Mouse (Mus musculus) CH12.LX (cell line): ENCODE measurements around the gene Adamts1. TPM values are rescaled to one million over a fixed set of nuclear protein-coding genes. Genes with fewer than 3 reads are reported as not detected.
A peak's percentile ranks its signal among the peaks of the same experiment; 100 is the strongest.

ENCODE experiments used
- DNase-seq: peaks from one replicate; pipeline ENCODE4 v3.0.0-alpha.2; 2013; ENCODE audit errors: extremely low read depth
- H3K27ac ChIP-seq: 2 replicates; pipeline ENCODE4 v1.5.1; 2012; ENCODE audit warnings: low read depth, mild to moderate bottlenecking, control low read depth, moderate library complexity; ENCODE audit not compliant: insufficient read depth
- H3K27me3 ChIP-seq: replicated peaks from 2 replicates; pipeline ENCODE3; 2012; ENCODE audit warnings: inconsistent platforms
- H3K36me3 ChIP-seq, 2 experiments: replicated peaks in 1 of 2; 2 replicates each; pipeline versions ENCODE3 to v1.6.1; 2012; ENCODE audit warnings: inconsistent platforms in 1 of 2, low read length in 1 of 2, mild to moderate bottlenecking in 1 of 2, mixed read lengths in 1 of 2, moderate library complexity in 1 of 2; ENCODE audit not compliant: control insufficient read depth in 1 of 2, insufficient read depth in 1 of 2
- H3K4me1 ChIP-seq, 2 experiments: 2 replicates each; pipeline ENCODE4 v1.6.1; 2012; ENCODE audit warnings: inconsistent platforms in 1 of 2, moderate library complexity in 1 of 2; ENCODE audit not compliant: insufficient read depth in 2 of 2, control insufficient read depth in 1 of 2
- H3K4me2 ChIP-seq: 2 replicates; pipeline ENCODE4 v1.6.1; 2012; ENCODE audit warnings: low read depth, mild to moderate bottlenecking, control low read depth; ENCODE audit not compliant: poor library complexity, insufficient read depth, severe bottlenecking
- H3K4me3 ChIP-seq, 3 experiments: fragments of 150-350 bp in 1 of 3; sonication (generic) in 1 of 3; replicated peaks in 1 of 3; 2 replicates each; pipeline versions ENCODE3 to v1.5.1; 2011 to 2012; ENCODE audit warnings: low read depth in 2 of 3, low read length in 2 of 3, mild to moderate bottlenecking in 2 of 3, moderate library complexity in 2 of 3, control low read depth in 1 of 3, improper control_type of control experiment in 1 of 3, inconsistent platforms in 1 of 3, mixed read lengths in 1 of 3; ENCODE audit not compliant: poor library complexity in 1 of 3
- H3K79me2 ChIP-seq: replicated peaks from 2 replicates; pipeline ENCODE4 v1.6.1; 2012; ENCODE audit warnings: mild to moderate bottlenecking, moderate library complexity; ENCODE audit not compliant: control insufficient read depth, poor library complexity, insufficient read depth, severe bottlenecking; ENCODE audit errors: extremely low read depth
- H3K9ac ChIP-seq: 2 replicates; pipeline ENCODE4 v1.6.1; 2012; ENCODE audit warnings: low read depth, mild to moderate bottlenecking, control low read depth, moderate library complexity; ENCODE audit not compliant: insufficient read depth
- H3K9me3 ChIP-seq: replicated peaks from 2 replicates; pipeline ENCODE3; 2012; ENCODE audit warnings: low read length, inconsistent platforms, mixed read lengths
- BHLHE40 ChIP-seq: IDR thresholded peaks from 2 replicates; pipeline ENCODE4 v1.6.1; 2011; ENCODE audit warnings: mild to moderate bottlenecking, low read depth, low read length, improper control_type of control experiment
- CHD1 ChIP-seq: IDR thresholded peaks from 2 replicates; pipeline ENCODE4 v1.6.1; 2012; ENCODE audit warnings: low read depth, low read length, improper control_type of control experiment, inconsistent platforms
- CTCF ChIP-seq, 2 experiments: IDR thresholded peaks in 1 of 2; conservative IDR thresholded peaks in 1 of 2; 2 replicates each; pipeline ENCODE4 v1.5.1; 2011 to 2012; ENCODE audit warnings: low read depth in 2 of 2, low read length in 2 of 2, improper control_type of control experiment in 1 of 2, inconsistent platforms in 1 of 2, mild to moderate bottlenecking in 1 of 2, moderate library complexity in 1 of 2
- E2F4 ChIP-seq: IDR thresholded peaks from 2 replicates; pipeline ENCODE4 v1.6.1; 2011; ENCODE audit warnings: low read depth, low read length, improper control_type of control experiment; ENCODE audit not compliant: insufficient replicate concordance
- JUND ChIP-seq: conservative IDR thresholded peaks from 2 replicates; pipeline ENCODE4 v1.6.1; 2011; ENCODE audit warnings: low read depth, low read length, improper control_type of control experiment
- MAFK ChIP-seq: IDR thresholded peaks from 2 replicates; pipeline ENCODE4 v1.6.1; 2011; ENCODE audit warnings: low read length, improper control_type of control experiment; ENCODE audit not compliant: insufficient replicate concordance
- MXI1 ChIP-seq: IDR thresholded peaks from 2 replicates; pipeline ENCODE4 v1.6.1; 2011; ENCODE audit warnings: mild to moderate bottlenecking, low read depth, low read length, improper control_type of control experiment
- PAX5 ChIP-seq: IDR thresholded peaks from 2 replicates; pipeline ENCODE4 v1.6.1; 2012; ENCODE audit warnings: low read length, inconsistent platforms, mixed read lengths
- RAD21 ChIP-seq: IDR thresholded peaks from 2 replicates; pipeline ENCODE4 v1.6.1; 2011; ENCODE audit warnings: low read depth, mild to moderate bottlenecking, low read length, improper control_type of control experiment, moderate library complexity
- TCF12 ChIP-seq: IDR thresholded peaks from 2 replicates; pipeline ENCODE4 v1.6.1; 2014; ENCODE audit warnings: low read depth, mild to moderate bottlenecking, inconsistent platforms, low read length, improper control_type of control experiment
- USF1 ChIP-seq: IDR thresholded peaks from 2 replicates; pipeline ENCODE4 v1.6.1; 2014; ENCODE audit warnings: low read depth, mild to moderate bottlenecking, inconsistent platforms, low read length, improper control_type of control experiment
- USF2 ChIP-seq: conservative IDR thresholded peaks from 2 replicates; pipeline ENCODE4 v1.6.1; 2011; ENCODE audit warnings: low read depth, low read length, improper control_type of control experiment
- ZMIZ1 ChIP-seq: IDR thresholded peaks from 2 replicates; pipeline ENCODE4 v1.6.1; 2012; ENCODE audit warnings: low read depth, mild to moderate bottlenecking, inconsistent platforms, low read length, improper control_type of control experiment
- dilution Hi-C: fragments of 300-500 bp; cut with MboI; formaldehyde crosslinking; loops from 2 replicates; pipeline ENCODE4 v1.14.3; 2020; ENCODE audit warnings: low sequenced_read_pairs; ENCODE audit not compliant: extremely low pct_unique_long_range_greater_than_20kb, extremely low pct_ligation_motif_present
- in situ Hi-C: fragments of 300-500 bp; cut with MboI; formaldehyde crosslinking; loops from 3 replicates; pipeline ENCODE4 v1.14.3; 2019; ENCODE audit warnings: low sequenced_read_pairs, low pct_ligation_motif_present, low pct_unique_long_range_greater_than_20kb, mixed read lengths
- polyA plus RNA-seq: library from polyadenylated mRNA; unstranded; fragments of >175 nt; gene quantifications from 2 replicates; pipeline ENCODE4 v1.2.1, GENCODE M21; 2012; ENCODE audit warnings: low read depth; ENCODE audit not compliant: insufficient read length
- total RNA-seq, 2 experiments: library from RNA; depleted of rRNA; stranded (reverse); fragments of 300-350 nt in 1 of 2; fragments of >200 nt in 1 of 2; gene quantifications; 2 replicates each; pipeline ENCODE4 v1.2.3; 2012 to 2014

The Adamts1 gene
- total RNA-seq (2012; rRNA removed), result not detected in 2 replicates
- not detected in 2 replicates for total RNA-seq (2014; rRNA removed)
- polyA plus RNA-seq, result not detected in 2 replicates

DNA sequence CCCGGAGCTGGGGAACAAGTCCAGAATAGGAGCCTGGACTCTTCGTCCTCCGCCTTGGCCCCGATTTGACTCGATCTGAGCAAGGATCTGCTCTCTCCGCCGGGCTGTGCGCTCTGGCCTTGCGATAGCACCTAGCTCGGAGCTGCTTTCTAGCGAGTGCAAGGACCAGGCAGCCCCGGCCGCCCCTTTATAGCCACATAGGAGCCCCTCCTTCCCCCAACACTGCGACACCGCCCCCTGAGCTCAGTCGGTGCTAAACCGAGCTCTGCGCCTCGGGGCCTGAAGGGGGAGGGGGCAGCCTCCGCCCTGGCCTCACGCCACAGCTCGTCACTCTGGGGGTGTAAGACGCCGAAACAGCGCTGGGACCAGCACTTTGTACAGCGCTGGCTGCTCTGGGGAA is at the start of gene Adamts1:
Gene Adamts1, minus strand, starts transcription at position 160 of the 400 bp plus-strand sequence.
- TF ChIP-seq CTCF (conservative IDR thresholded peaks at IDR 0.05 in 1 of 2, IDR thresholded peaks at IDR 0.05 in 1 of 2; ENCODE audit: low read depth in 2 of 2, low read length in 2 of 2) (no peak), JUND (no peak), PAX5 (no peak), USF2 (no peak), USF1 (no peak), RAD21 (no peak)
- Histone ChIP-seq H3K27ac (no peak within 1 kb of the TSS), H3K36me3 (no peaks in the 10 kb centered on the region), H3K79me2 (no peaks in the 10 kb centered on the region), H3K4me3 (no peak within 1 kb of the TSS), H3K4me2 (no peak within 1 kb of the TSS), H3K27me3 (no peaks in the 10 kb centered on the region), H3K9ac (no peak within 1 kb of the TSS), H3K4me1 (no peaks in the 10 kb centered on the region), H3K9me3 (peaks cover 19% of the 10 kb centered on the region)
- in situ Hi-C loops (loop anchor here (10.0 to 25.0 kb wide), 5 partner anchors 509 to 1584 kb away; no protein-coding TSS in a partner anchor), dilution Hi-C loops (no loop called here)
- no peak for DNase-seq

DNA sequence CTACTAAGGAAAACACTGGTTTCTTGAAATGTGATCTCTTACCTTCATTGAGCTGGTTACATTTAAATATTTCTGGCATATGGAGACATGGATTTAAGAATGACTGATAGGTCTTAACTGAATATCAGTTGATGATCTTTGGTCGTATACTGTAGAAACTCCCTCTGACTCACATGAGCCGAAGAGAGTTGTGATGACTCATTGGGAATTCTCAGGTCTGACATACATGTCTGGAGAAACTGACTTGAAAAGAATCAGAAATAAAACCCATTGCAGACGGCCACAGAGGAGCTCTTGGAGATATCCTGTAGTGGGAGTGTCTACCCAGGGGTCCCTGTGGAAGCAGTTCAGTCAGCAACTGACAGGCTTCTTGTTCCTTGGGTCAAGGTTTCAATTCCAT is 24.2 kb upstream of the Adamts1 start:
- no peak overlapping the region for H3K4me2 ChIP-seq
- H3K27me3 ChIP-seq, result no peaks in the 10 kb centered on the region
- H3K9me3 ChIP-seq, result no peaks in the 10 kb centered on the region
- DNase-seq, result no peak
- H3K27ac ChIP-seq, result no peak overlapping the region
- no peaks in the 10 kb centered on the region for H3K36me3 ChIP-seq
- TF ChIP-seq BHLHE40 (no peak), CHD1 (no peak), PAX5 (no peak), E2F4 (no peak)
- H3K4me1 ChIP-seq, result no peaks in the 10 kb centered on the region
- no peak overlapping the region for H3K9ac ChIP-seq
- no peaks in the 10 kb centered on the region for H3K79me2 ChIP-seq
- H3K4me3 ChIP-seq, result no peak overlapping the region
- in situ Hi-C loops (no loop called here), dilution Hi-C loops (no loop called here)

DNA sequence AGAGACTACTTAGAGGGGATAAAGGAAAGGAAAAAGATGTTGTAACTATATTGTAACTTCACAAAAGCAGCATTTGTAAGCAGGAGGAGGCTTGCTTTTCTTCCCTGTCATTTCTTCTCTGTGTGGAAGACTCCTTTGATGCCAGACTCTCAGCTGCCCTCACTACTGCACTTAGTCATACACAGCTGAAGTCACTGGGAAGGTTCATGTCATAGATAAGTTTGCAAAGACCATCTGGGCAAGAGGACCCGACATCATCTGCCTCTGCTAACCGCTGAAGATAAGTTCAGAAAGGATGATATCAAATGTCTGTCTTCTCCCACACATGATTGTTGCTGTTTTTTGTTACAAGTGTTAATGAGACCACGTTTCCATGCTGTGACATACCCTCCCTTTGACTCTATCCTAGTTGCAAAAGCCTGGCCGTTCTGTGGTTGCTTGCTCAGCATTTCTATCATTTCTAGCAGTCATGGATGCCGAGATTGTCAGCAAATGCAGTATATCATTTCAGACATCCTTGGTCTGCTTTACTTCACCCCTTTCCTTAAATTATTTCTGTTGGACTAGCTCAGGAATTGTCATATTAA is 19.5 kb upstream of the Adamts1 start:
- no peak for DNase-seq
- H3K27me3 ChIP-seq, result no peaks in the 10 kb centered on the region
- in situ Hi-C loops (loop anchor here (25.0 kb wide), 2 partner anchors 490 to 1565 kb away; no protein-coding TSS in a partner anchor), dilution Hi-C loops (no loop called here)
- no peak overlapping the region for H3K9ac ChIP-seq
- H3K36me3 ChIP-seq, result no peaks in the 10 kb centered on the region
- no peak overlapping the region for H3K4me2 ChIP-seq
- H3K4me1 ChIP-seq, result no peaks in the 10 kb centered on the region
- no peak overlapping the region for H3K27ac ChIP-seq
- H3K79me2 ChIP-seq, result no peaks in the 10 kb centered on the region
- no peak for TF ChIP-seq TCF12
- peak; percentile 62; the same call in 1 of the 2 replicates for TF ChIP-seq MAFK
- TF ChIP-seq ZMIZ1, result no peak
- no peak for TF ChIP-seq MXI1
- no peak overlapping the region for H3K4me3 ChIP-seq
- H3K9me3 ChIP-seq, result no peaks in the 10 kb centered on the region
